Mouse (Mus musculus) E14TG2a.4 (cell line): ENCODE data around the gene S100a11.

Experiments
- CTCF ChIP-seq: conservative IDR thresholded peaks from 2 replicates; pipeline ENCODE4 v1.5.1; 2014; ENCODE audit warnings: low read length
- POU5F1 ChIP-seq: IDR thresholded peaks from 2 replicates; pipeline ENCODE4 v1.6.1; 2014; ENCODE audit warnings: low read length, borderline replicate concordance

DNA sequence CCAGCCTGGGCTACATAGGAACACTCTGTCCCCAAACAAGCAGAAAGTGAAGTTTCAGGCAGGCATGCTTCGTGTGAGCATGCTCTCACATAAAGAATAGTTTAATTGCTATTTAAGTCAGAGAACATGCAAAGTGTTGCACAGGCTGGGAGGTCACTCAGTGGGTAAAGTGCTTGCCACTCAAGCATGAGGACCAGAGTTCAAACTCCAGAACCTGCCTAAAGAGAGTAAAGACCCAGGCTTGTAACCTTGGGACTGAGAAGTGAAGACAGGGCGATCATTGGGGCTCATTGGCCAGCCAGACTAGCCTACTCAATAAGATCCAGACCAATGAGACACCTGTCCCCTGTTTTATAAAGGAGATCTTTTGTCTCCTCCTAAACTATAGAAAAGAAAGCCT, 31.7 kb upstream of the S100a11 start:
- TF ChIP-seq CTCF, result no peak
- no peak for TF ChIP-seq POU5F1
